Mouse (Mus musculus): ENCODE results near the gene Il11ra1. TPM values are rescaled to one million over a fixed set of nuclear protein-coding genes. Genes with fewer than 3 reads are reported as not detected.

Il11ra1 gene
- polyA plus RNA-seq, 1 experiment from 2014 or later, result 184 TPM

DNA sequence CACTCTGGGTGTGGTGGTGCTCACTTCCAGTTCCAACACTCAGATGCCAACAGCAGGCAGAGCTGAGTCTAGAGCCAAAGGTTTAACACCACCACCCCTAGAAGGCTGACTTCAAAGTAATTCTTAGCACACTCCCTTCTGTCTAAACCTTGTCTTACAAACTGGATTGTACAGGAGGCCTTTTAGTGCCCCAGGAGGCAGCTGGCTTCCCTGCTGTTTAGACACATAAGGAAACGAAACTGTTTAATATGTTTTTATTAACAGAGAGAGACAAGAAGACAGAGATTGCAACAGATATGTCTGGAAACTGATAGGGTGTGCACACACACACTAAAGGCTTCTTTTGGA lies 38.4 kb downstream of the Il11ra1 start:
- Histone ChIP-seq H3K9me3 (ENCODE audit: low read length) (no peaks in the 10 kb centered on the region), H3K27ac (ENCODE audit: low read length) (no peak overlapping the region), H3K27me3 (ENCODE audit: insufficient read depth, low read length) (peaks cover 7% of the 10 kb centered on the region), H3K9ac (replicated peaks; ENCODE audit: low read length) (no peak overlapping the region), H3K4me3 (ENCODE audit: low read length) (no peak overlapping the region), H3K36me3 (ENCODE audit: insufficient read depth, low read length) (peaks cover 12% of the 10 kb centered on the region; the same call in 1 of the 2 replicates), H3K4me2 (replicated peaks; ENCODE audit: low read depth, low read length) (no peak overlapping the region), H3K4me1 (ENCODE audit: insufficient read depth, low read length) (peaks cover 12% of the 10 kb centered on the region)
- ATAC-seq (ENCODE audit: low FRiP score, low TSS enrichment), result no peak
- 57% methylated on average over 1 of the region's 1 CpGs for WGBS

GRCm38 (mm10) chr4:41739260-41739659 lies 39.5 kb downstream of the Il11ra1 start:
- WGBS, result 96% methylated on average over 13 of the region's 13 CpGs
- H3K9me3 ChIP-seq (ENCODE audit: low read length), result no peaks in the 10 kb centered on the region
- no peak for ATAC-seq (ENCODE audit: low FRiP score, low TSS enrichment)
- no peaks in the 10 kb centered on the region for H3K27me3 ChIP-seq (ENCODE audit: insufficient read depth, low read length)
- no peak overlapping the region for H3K4me2 ChIP-seq (replicated peaks; ENCODE audit: low read depth, low read length)
- H3K27ac ChIP-seq (ENCODE audit: low read length), result no peak overlapping the region
- peaks cover 12% of the 10 kb centered on the region; the same call in 1 of the 2 replicates for H3K36me3 ChIP-seq (ENCODE audit: insufficient read depth, low read length)
- no peak overlapping the region for H3K4me3 ChIP-seq (ENCODE audit: low read length)
- H3K9ac ChIP-seq (replicated peaks; ENCODE audit: low read length), result no peak overlapping the region
- H3K4me1 ChIP-seq (ENCODE audit: insufficient read depth, low read length), result peaks cover 12% of the 10 kb centered on the region

- under 1% methylated on average over 48 of the region's 48 CpGs for WGBS
- peak overlapping the region; percentile 83 for H3K9ac ChIP-seq (replicated peaks; ENCODE audit: low read length)
- peak; percentile 84 for ATAC-seq (ENCODE audit: low FRiP score, low TSS enrichment)
- H3K4me1 ChIP-seq (ENCODE audit: insufficient read depth, low read length), result peaks cover 12% of the 10 kb centered on the region
- H3K27ac ChIP-seq (ENCODE audit: low read length), result peak overlapping the region; percentile 84
- H3K4me2 ChIP-seq (replicated peaks; ENCODE audit: low read depth, low read length), result peak overlapping the region; percentile 98
- no peaks in the 10 kb centered on the region for H3K9me3 ChIP-seq (ENCODE audit: low read length)
- H3K4me3 ChIP-seq (ENCODE audit: low read length), result peak overlapping the region; percentile 80
- no peaks in the 10 kb centered on the region for H3K27me3 ChIP-seq (ENCODE audit: insufficient read depth, low read length)
- H3K36me3 ChIP-seq (ENCODE audit: insufficient read depth, low read length), result peaks cover 12% of the 10 kb centered on the region; the same call in 1 of the 2 replicates
These were observed 40.8 kb downstream of the Il11ra1 start for GRCm38 (mm10) chr4:41740380-41741157.

- under 1% methylated on average over 27 of the region's 27 CpGs for WGBS
- Histone ChIP-seq H3K9ac (replicated peaks; ENCODE audit: low read length) (peak overlapping the region; percentile 83), H3K4me2 (replicated peaks; ENCODE audit: low read depth, low read length) (peak overlapping the region; percentile 98), H3K27ac (ENCODE audit: low read length) (peak overlapping the region; percentile 84), H3K36me3 (ENCODE audit: insufficient read depth, low read length) (peaks cover 15% of the 10 kb centered on the region; the same call in 1 of the 2 replicates), H3K4me1 (ENCODE audit: insufficient read depth, low read length) (peaks cover 12% of the 10 kb centered on the region), H3K27me3 (ENCODE audit: insufficient read depth, low read length) (no peaks in the 10 kb centered on the region), H3K4me3 (ENCODE audit: low read length) (peak overlapping the region; percentile 80), H3K9me3 (ENCODE audit: low read length) (peaks cover 4% of the 10 kb centered on the region)
- peak; percentile 98 for ATAC-seq (ENCODE audit: low FRiP score, low TSS enrichment)
These were observed 41.4 kb downstream of the Il11ra1 start for GRCm38 (mm10) chr4:41741158-41741560.

DNA sequence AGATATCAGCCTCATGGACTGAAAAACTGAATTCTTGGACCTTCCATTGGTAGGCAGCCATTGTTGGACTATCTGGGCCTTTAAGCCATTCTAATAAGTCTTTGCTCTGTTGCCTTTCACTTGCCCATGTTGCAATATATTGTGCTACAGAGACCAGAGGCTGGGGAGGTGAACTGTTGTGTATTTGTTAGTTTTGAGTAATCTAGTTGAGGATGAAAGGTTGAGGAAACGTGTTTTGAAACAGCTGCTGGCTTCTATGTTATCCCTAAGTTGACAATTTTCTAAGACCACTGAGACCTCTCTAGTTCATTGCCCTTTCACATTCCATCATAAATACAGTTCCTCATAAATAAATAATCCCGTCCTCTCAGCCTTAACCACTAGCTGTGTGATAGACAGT lies 44.3 kb downstream of the Il11ra1 start:
- peaks cover 12% of the 10 kb centered on the region for H3K4me1 ChIP-seq (ENCODE audit: insufficient read depth, low read length)
- H3K27me3 ChIP-seq (ENCODE audit: insufficient read depth, low read length), result no peaks in the 10 kb centered on the region
- no peak overlapping the region for H3K9ac ChIP-seq (replicated peaks; ENCODE audit: low read length)
- H3K4me2 ChIP-seq (replicated peaks; ENCODE audit: low read depth, low read length), result no peak overlapping the region
- peaks cover 9% of the 10 kb centered on the region; the same call in 1 of the 2 replicates for H3K36me3 ChIP-seq (ENCODE audit: insufficient read depth, low read length)
- H3K9me3 ChIP-seq (ENCODE audit: low read length), result peaks cover 14% of the 10 kb centered on the region
- no peak overlapping the region for H3K27ac ChIP-seq (ENCODE audit: low read length)
- 59% methylated on average over 2 of the region's 2 CpGs for WGBS
- no peak for ATAC-seq (ENCODE audit: low FRiP score, low TSS enrichment)
- H3K4me3 ChIP-seq (ENCODE audit: low read length), result no peak overlapping the region

GRCm38 (mm10) chr4:41745021-41745420 lies 45.2 kb downstream of the Il11ra1 start:
- no peak overlapping the region for H3K4me2 ChIP-seq (replicated peaks; ENCODE audit: low read depth, low read length)
- peaks cover 14% of the 10 kb centered on the region for H3K9me3 ChIP-seq (ENCODE audit: low read length)
- no peaks in the 10 kb centered on the region for H3K27me3 ChIP-seq (ENCODE audit: insufficient read depth, low read length)
- WGBS, result 83% methylated on average over 1 of the region's 1 CpGs
- peaks cover 5% of the 10 kb centered on the region for H3K4me1 ChIP-seq (ENCODE audit: insufficient read depth, low read length)
- ATAC-seq (ENCODE audit: low FRiP score, low TSS enrichment), result no peak
- H3K9ac ChIP-seq (replicated peaks; ENCODE audit: low read length), result no peak overlapping the region
- H3K27ac ChIP-seq (ENCODE audit: low read length), result no peak overlapping the region
- peaks cover 4% of the 10 kb centered on the region; the same call in 1 of the 2 replicates for H3K36me3 ChIP-seq (ENCODE audit: insufficient read depth, low read length)
- no peak overlapping the region for H3K4me3 ChIP-seq (ENCODE audit: low read length)

- peak within 1 kb of the TSS; percentile 62 for H3K4me3 ChIP-seq (ENCODE audit: low read length)
- WGBS, result 13% methylated on average over 14 of the region's 14 CpGs
- peak; percentile 58 for ATAC-seq (ENCODE audit: low FRiP score, low TSS enrichment)
- no peaks in the 10 kb centered on the region for H3K27me3 ChIP-seq (ENCODE audit: insufficient read depth, low read length)
- peak within 1 kb of the TSS; percentile 84 for H3K4me2 ChIP-seq (replicated peaks; ENCODE audit: low read depth, low read length)
- peak within 1 kb of the TSS; percentile 82 for H3K9ac ChIP-seq (replicated peaks; ENCODE audit: low read length)
- no peaks in the 10 kb centered on the region for H3K9me3 ChIP-seq (ENCODE audit: low read length)
- peaks cover 22% of the 10 kb centered on the region for H3K4me1 ChIP-seq (ENCODE audit: insufficient read depth, low read length)
- H3K27ac ChIP-seq (ENCODE audit: low read length), result peak within 1 kb of the TSS; percentile 89
- no peaks in the 10 kb centered on the region for H3K36me3 ChIP-seq (ENCODE audit: insufficient read depth, low read length)
These were observed 55.1 kb downstream of the Il11ra1 start, which contains the start of gene Galt for GRCm38 (mm10) chr4:41754797-41755337. Gene Galt (plus strand): TSS chr4:41755228.

GRCm38 (mm10) chr4:41755338-41756305 lies 55.8 kb downstream of the Il11ra1 start, which contains the start of gene Sigmar1:
Gene Sigmar1 (minus strand): TSS chr4:41756157.
- under 1% methylated on average over 57 of the region's 57 CpGs for WGBS
- no peaks in the 10 kb centered on the region for H3K36me3 ChIP-seq (ENCODE audit: insufficient read depth, low read length)
- ATAC-seq (ENCODE audit: low FRiP score, low TSS enrichment), result peak; percentile 69
- H3K27ac ChIP-seq (ENCODE audit: low read length), result peak within 1 kb of the TSS; percentile 89
- H3K4me1 ChIP-seq (ENCODE audit: insufficient read depth, low read length), result peaks cover 27% of the 10 kb centered on the region
- peak within 1 kb of the TSS; percentile 82 for H3K9ac ChIP-seq (replicated peaks; ENCODE audit: low read length)
- H3K27me3 ChIP-seq (ENCODE audit: insufficient read depth, low read length), result no peaks in the 10 kb centered on the region
- peak within 1 kb of the TSS; percentile 84 for H3K4me2 ChIP-seq (replicated peaks; ENCODE audit: low read depth, low read length)
- H3K4me3 ChIP-seq (ENCODE audit: low read length), result peak within 1 kb of the TSS; percentile 62
- no peaks in the 10 kb centered on the region for H3K9me3 ChIP-seq (ENCODE audit: low read length)

DNA sequence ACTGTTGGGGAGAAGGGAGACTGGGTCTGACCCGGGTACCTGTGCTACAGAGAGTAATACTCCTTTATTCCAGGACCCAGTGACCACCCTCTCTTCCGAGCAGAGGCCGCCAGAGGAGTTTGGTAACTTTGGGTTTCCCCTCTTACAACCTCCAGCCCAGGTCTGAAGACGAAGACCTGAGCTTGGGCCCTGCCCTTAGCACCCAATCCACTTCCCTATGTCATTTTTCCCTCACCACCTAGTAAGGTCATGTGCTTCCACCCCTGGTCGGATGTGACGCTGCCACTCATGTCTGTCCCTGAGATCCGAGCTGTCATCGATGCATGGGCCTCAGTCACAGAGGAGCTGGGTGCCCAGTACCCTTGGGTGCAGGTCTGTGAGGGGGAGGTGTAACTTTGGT lies 56.7 kb downstream of the Il11ra1 start:
- no peaks in the 10 kb centered on the region for H3K27me3 ChIP-seq (ENCODE audit: insufficient read depth, low read length)
- H3K36me3 ChIP-seq (ENCODE audit: insufficient read depth, low read length), result no peaks in the 10 kb centered on the region
- peak overlapping the region; percentile 84 for H3K4me2 ChIP-seq (replicated peaks; ENCODE audit: low read depth, low read length)
- no peaks in the 10 kb centered on the region for H3K9me3 ChIP-seq (ENCODE audit: low read length)
- no peak overlapping the region for H3K27ac ChIP-seq (ENCODE audit: low read length)
- ATAC-seq (ENCODE audit: low FRiP score, low TSS enrichment), result no peak
- 76% methylated on average over 8 of the region's 8 CpGs for WGBS
- H3K9ac ChIP-seq (replicated peaks; ENCODE audit: low read length), result peak overlapping the region; percentile 82
- peaks cover 35% of the 10 kb centered on the region for H3K4me1 ChIP-seq (ENCODE audit: insufficient read depth, low read length)
- H3K4me3 ChIP-seq (ENCODE audit: low read length), result peak overlapping the region; percentile 62

Measured in kidney, embryonic 16.5 days (tissue).